ENCODE assay signal across 9 mouse cellular contexts in genomic region chr1:86053198-86053921, GRCm38 (mm10). TPM values are rescaled to one million over a fixed set of nuclear protein-coding genes. Genes with fewer than 3 reads are reported as not detected.
DNase-seq lines count a peak whose midpoint lies in the region; ATAC-seq lines count a peak whose summit lies in the region.
"Had no signal": no experiment of that assay in that cellular context is flagged by ENCODE, and none has a peak within 500 bp of the region (broad histone marks: within the 10 kb centered on the region; RNA-seq: fewer than 3 reads in every experiment).

No protein-coding gene starts in this region.

- H3K4me3 ChIP-seq in midbrain, embryonic 15.5 days, result no peak overlapping the region

- H3K4me1 ChIP-seq in midbrain, embryonic 15.5 days, result no peaks in the 10 kb centered on the region

- peak overlapping the region; percentile 45 for H3K27ac ChIP-seq in midbrain, embryonic 15.5 days

- no peak overlapping the region for H3K4me2 ChIP-seq in midbrain, embryonic 15.5 days

- H3K27me3 ChIP-seq in midbrain, embryonic 15.5 days (replicated peaks), result peaks cover 9% of the 10 kb centered on the region

- intact Hi-C loops in heart, postnatal 25 days (cut with DNase I), result no loop called here

- no peaks in the 10 kb centered on the region for H3K9me3 ChIP-seq in midbrain, embryonic 15.5 days

- 78% methylated on average over 12 of the region's 12 CpGs for WGBS in midbrain, embryonic 15.5 days

- peak; percentile 75 for ATAC-seq in midbrain, embryonic 15.5 days (replicated peaks)

- H3K9ac ChIP-seq in midbrain, embryonic 15.5 days, result no peak overlapping the region

- peak; percentile 94 for DNase-seq in heart, adult 11 months
- no peak for DNase-seq in heart, postnatal 25 days (ENCODE audit: low spot score)
- peak; percentile 96 for DNase-seq in Muller cell, postnatal 12 days (ENCODE audit: inconsistent ontology term)
- DNase-seq in fibroblast of lung, adult 2 months (ENCODE audit: low read depth), result peak; percentile 87
- peak; percentile 81 for DNase-seq in heart, postnatal 4 days
- DNase-seq in embryo, embryonic 10.5 days (ENCODE audit: low spot score), result no peak
- DNase-seq in c-Kit-positive CD71-positive TER-119-positive erythroid progenitor cells, embryonic 14.5 days (ENCODE audit: low spot score), result no peak

- no peaks in the 10 kb centered on the region for H3K36me3 ChIP-seq in midbrain, embryonic 15.5 days (replicated peaks)

RNA-seq across cellular contexts. Expression of gene 2810459M11Rik, which starts 7.7 kb away (rescaled TPM):
- not detected for total RNA-seq in heart, postnatal 25 days (2021)
- total RNA-seq in heart, postnatal 4 days (2021), result not detected
- 8.6 and 9.7 TPM in 2 replicates for polyA plus RNA-seq in midbrain, embryonic 15.5 days (2015; fragmentation: Nextera tagmentation; extraction: Ambion mirVana)

RNA-seq across cellular contexts. Expression of gene Psmd1, which starts 10.8 kb away (rescaled TPM):
- total RNA-seq in heart, postnatal 25 days (2021), result 100 to 1,000 TPM in 1 of 2 experiments, 10 to 100 TPM in 1; 94.4 to 100 TPM
- total RNA-seq in heart, postnatal 4 days (2021), result 100 to 1,000 TPM; 113 to 118 TPM
- polyA plus RNA-seq in midbrain, embryonic 15.5 days (2015; fragmentation: Nextera tagmentation; extraction: Ambion mirVana), result 191 TPM in 2 replicates

RNA-seq across cellular contexts. Expression of gene Spata3, which starts 36.7 kb away (rescaled TPM):
- total RNA-seq in heart, postnatal 25 days (2021), result not detected
- total RNA-seq in heart, postnatal 4 days (2021), result not detected
- 0.35 and 0.52 TPM in 2 replicates for polyA plus RNA-seq in midbrain, embryonic 15.5 days (2015; fragmentation: Nextera tagmentation; extraction: Ambion mirVana)
- polyA plus RNA-seq: limb, embryonic 11.5 days had no signal

RNA-seq across cellular contexts. Expression of gene Htr2b, which starts 58.4 kb away (rescaled TPM):
- under 1 TPM; 0.10 to 0.20 TPM for total RNA-seq in heart, postnatal 25 days (2021)
- not detected for total RNA-seq in heart, postnatal 4 days (2021)
- 0.11 and 0.46 TPM in 2 replicates for polyA plus RNA-seq in midbrain, embryonic 15.5 days (2015; fragmentation: Nextera tagmentation; extraction: Ambion mirVana)

Comparison
In these comparisons a context has a peak if more than half of its experiments do, and no peak if none do; other contexts are left out.
1. DNase-seq: peak in heart, adult 11 months (single experiment), Muller cell, postnatal 12 days (single experiment), fibroblast of lung, adult 2 months (single experiment) and heart, postnatal 4 days (single experiment); none in heart, postnatal 25 days (single experiment), embryo, embryonic 10.5 days (single experiment) and c-Kit-positive CD71-positive TER-119-positive erythroid progenitor cells, embryonic 14.5 days (single experiment).